Mouse (Mus musculus): Measurements from ENCODE around the gene Smtnl2. TPM values are rescaled to one million over a fixed set of nuclear protein-coding genes. Genes with fewer than 3 reads are reported as not detected.
"Not testable (repeated sequence)": the region's sequence is repeated elsewhere in the genome, so short reads cannot be mapped to it uniquely, and the experiment has no call there.

Gene Smtnl2
- polyA plus RNA-seq, 1 experiment from 2014 or later, result 10.6 TPM

DNA sequence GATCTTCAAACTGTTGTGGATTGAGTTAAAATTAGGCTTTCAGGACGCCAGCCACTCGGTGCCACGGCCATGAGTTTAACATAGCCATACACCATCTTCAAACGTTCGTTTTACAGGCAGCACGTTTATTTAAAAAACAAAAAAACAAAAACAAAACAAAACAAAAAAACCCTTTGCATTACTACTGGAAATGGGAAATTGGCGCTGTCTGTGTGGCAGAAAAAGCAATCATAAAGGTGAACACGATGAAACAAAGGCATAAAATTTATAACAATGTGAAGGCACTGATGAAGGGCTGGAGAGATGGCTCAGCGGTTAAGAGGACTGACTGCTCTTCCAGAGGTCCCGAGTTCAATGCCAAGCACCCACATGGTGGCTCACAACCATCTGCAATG is 49.2 kb downstream of the Smtnl2 start, which contains the start of gene Tekt1:
Tekt1 (minus strand) TSS at position 96 of the 395 bp plus-strand sequence.
- no peaks in the 10 kb centered on the region for H3K9me3 ChIP-seq
- H3K27ac ChIP-seq, result peak within 1 kb of the TSS; percentile 90
- peaks cover 17% of the 10 kb centered on the region for H3K27me3 ChIP-seq (ENCODE audit: poor library complexity, severe bottlenecking)
- peaks cover 15% of the 10 kb centered on the region for H3K4me1 ChIP-seq
- no peak for DNase-seq (ENCODE audit: extremely low spot score, low spot score)
- H3K36me3 ChIP-seq (replicated peaks), result no peaks in the 10 kb centered on the region
- peak within 1 kb of the TSS; percentile 59 for H3K4me3 ChIP-seq
- 41% methylated on average over 10 of the region's 10 CpGs for WGBS

- peak overlapping the region; percentile 59 for H3K4me3 ChIP-seq
- H3K36me3 ChIP-seq (replicated peaks), result no peaks in the 10 kb centered on the region
- H3K27me3 ChIP-seq (ENCODE audit: poor library complexity, severe bottlenecking), result peaks cover 17% of the 10 kb centered on the region
- peak overlapping the region; percentile 90 for H3K27ac ChIP-seq
- peaks cover 17% of the 10 kb centered on the region for H3K4me1 ChIP-seq
- no peaks in the 10 kb centered on the region for H3K9me3 ChIP-seq
- 12% methylated on average over 42 of the region's 42 CpGs for WGBS
- DNase-seq (ENCODE audit: extremely low spot score, low spot score), result peak; percentile 90
These were observed 49.8 kb downstream of the Smtnl2 start for GRCm38 (mm10) chr11:72361385-72362346.

DNA sequence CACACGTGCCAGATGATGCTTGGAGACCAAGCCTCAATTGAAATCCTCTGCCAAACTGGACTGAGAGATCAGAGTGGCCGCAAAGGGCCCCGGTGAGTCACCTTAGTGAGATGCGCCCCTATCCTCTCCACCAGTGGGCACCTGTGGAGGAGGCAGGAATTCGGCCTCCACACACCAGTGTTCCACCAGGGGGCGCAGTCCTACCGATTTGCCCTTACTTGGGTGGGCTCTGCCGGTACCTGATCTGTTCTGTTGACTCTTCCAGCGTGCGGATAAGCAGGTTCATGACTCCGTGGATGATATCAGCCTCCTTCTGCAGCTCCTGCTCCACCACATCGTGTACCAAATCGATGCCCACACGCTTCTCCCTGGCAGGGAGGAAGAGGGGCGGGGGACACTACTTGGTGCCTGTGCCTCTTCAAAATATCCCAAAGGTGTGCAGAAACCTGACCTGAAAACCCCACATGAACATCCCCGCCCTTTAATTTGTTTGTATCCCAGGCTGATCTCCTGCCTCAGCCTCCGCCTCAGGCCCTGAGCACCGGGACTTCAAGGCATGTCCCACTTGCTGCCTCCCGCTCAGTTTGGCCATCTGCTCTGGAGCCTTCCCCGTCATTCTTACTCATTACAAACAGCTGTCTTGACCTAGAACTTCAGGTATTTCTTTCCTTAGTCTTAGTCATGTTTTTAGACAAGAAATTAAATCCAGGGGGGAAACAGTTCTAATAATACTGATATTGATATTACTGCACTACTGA is 56.4 kb downstream of the Smtnl2 start:
- H3K4me3 ChIP-seq, result peak overlapping the region; percentile 35
- no peak overlapping the region for H3K27ac ChIP-seq
- DNase-seq (ENCODE audit: extremely low spot score, low spot score), result peak; percentile 81
- 21% methylated on average over 20 of the region's 20 CpGs for WGBS
- H3K27me3 ChIP-seq (ENCODE audit: poor library complexity, severe bottlenecking), result no peaks in the 10 kb centered on the region
- H3K4me1 ChIP-seq, result peaks cover 11% of the 10 kb centered on the region
- H3K9me3 ChIP-seq, result no peaks in the 10 kb centered on the region
- no peaks in the 10 kb centered on the region for H3K36me3 ChIP-seq (replicated peaks)

DNA sequence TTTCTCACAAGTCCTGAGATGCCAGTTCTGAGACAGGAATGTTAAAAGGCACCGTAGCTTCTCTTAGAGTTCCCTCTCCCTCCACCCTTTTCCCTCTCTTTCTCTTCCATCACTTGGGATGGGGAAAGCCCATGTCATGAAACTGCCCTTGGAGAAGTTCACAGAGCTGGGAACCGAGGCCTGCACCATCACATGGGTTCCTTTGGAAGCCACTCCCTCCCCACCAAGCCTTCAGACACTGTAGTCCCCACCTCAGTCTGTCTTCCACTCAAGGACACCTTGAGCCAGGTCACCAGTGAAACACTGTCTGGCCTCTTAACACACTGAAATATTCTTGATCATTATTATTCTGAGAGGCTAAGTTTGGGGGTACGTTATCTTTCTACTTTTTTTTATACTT is 58.3 kb downstream of the Smtnl2 start:
- 80% methylated on average over 3 of the region's 3 CpGs for WGBS
- Histone ChIP-seq H3K4me3 (no peak overlapping the region), H3K36me3 (replicated peaks) (no peaks in the 10 kb centered on the region)

DNA sequence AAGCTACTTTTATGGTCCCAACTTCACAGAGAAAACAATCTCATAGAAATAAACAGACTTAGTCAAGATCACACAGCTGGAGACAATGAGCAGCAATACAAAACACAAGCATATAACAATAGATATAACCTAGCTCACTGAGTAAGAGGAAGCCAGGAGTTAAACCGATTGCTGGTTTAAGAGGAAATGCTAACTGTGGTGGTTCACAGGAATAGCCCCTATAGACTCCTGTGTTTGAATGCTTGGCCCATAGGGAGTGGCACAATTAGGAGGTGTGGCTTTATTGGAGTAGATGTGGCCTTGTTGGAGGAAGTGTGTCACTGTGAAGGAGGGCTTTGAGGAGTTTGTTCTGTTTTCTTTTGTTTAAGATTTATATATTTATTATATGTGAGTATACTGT is 59.2 kb downstream of the Smtnl2 start:
- Histone ChIP-seq H3K4me3 (no peak overlapping the region), H3K27me3 (ENCODE audit: poor library complexity, severe bottlenecking) (no peaks in the 10 kb centered on the region), H3K4me1 (peaks cover 14% of the 10 kb centered on the region), H3K27ac (no peak overlapping the region), H3K36me3 (replicated peaks) (no peaks in the 10 kb centered on the region), H3K9me3 (no peaks in the 10 kb centered on the region)
- 92% methylated on average over 1 of the region's 1 CpGs for WGBS
- no peak for DNase-seq (ENCODE audit: extremely low spot score, low spot score)

More for the DNA sequence above, 58.3 kb downstream of the Smtnl2 start:
- Histone ChIP-seq H3K4me1 (peaks cover 14% of the 10 kb centered on the region), H3K27ac (no peak overlapping the region), H3K9me3 (no peaks in the 10 kb centered on the region), H3K27me3 (ENCODE audit: poor library complexity, severe bottlenecking) (no peaks in the 10 kb centered on the region)
- DNase-seq (ENCODE audit: extremely low spot score, low spot score), result no peak

GRCm38 (mm10) chr11:72349652-72350051 is 61.9 kb downstream of the Smtnl2 start:
- Histone ChIP-seq H3K9me3 (no peaks in the 10 kb centered on the region), H3K4me3 (no peak overlapping the region), H3K27ac (no peak overlapping the region), H3K4me1 (peaks cover 3% of the 10 kb centered on the region; the same call in 1 of the 2 replicates), H3K27me3 (ENCODE audit: poor library complexity, severe bottlenecking) (no peaks in the 10 kb centered on the region), H3K36me3 (replicated peaks) (no peaks in the 10 kb centered on the region)
- WGBS, result 85% methylated on average over 4 of the region's 4 CpGs
- DNase-seq (ENCODE audit: extremely low spot score, low spot score), result no peak

DNA sequence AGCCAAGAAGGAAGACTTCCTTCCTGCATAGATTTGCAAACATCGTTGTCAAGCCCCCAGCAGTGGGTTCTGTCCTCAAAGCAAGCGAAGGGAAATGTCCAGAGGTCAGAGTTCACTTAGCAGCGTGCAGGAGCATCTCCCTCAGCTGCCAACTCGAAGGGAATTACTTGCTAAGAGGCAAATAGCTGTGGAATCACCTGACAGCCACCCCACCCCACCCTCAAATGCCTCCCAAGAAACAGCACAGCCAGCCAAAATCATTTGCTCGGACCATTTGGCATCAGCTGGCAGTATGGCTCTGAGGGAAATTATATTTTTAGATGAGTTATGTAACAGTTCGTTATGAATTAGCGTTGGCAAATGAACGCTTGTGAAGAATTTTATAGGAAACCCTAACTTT is 62.5 kb downstream of the Smtnl2 start:
- no peak for DNase-seq (ENCODE audit: extremely low spot score, low spot score)
- no peak overlapping the region for H3K27ac ChIP-seq
- H3K9me3 ChIP-seq, result no peaks in the 10 kb centered on the region
- no peak overlapping the region for H3K4me3 ChIP-seq
- WGBS, result 74% methylated on average over 8 of the region's 8 CpGs
- H3K36me3 ChIP-seq (replicated peaks), result no peaks in the 10 kb centered on the region
- H3K27me3 ChIP-seq (ENCODE audit: poor library complexity, severe bottlenecking), result no peaks in the 10 kb centered on the region
- peaks cover 3% of the 10 kb centered on the region; the same call in 1 of the 2 replicates for H3K4me1 ChIP-seq

GRCm38 (mm10) chr11:72348563-72348962 is 63.0 kb downstream of the Smtnl2 start:
- H3K27me3 ChIP-seq (ENCODE audit: poor library complexity, severe bottlenecking), result no peaks in the 10 kb centered on the region
- peaks cover 3% of the 10 kb centered on the region; the same call in 1 of the 2 replicates for H3K4me1 ChIP-seq
- no peak overlapping the region for H3K27ac ChIP-seq
- no peak overlapping the region for H3K4me3 ChIP-seq
- WGBS, result 73% methylated on average over 10 of the region's 10 CpGs
- DNase-seq (ENCODE audit: extremely low spot score, low spot score), result no peak
- no peaks in the 10 kb centered on the region for H3K36me3 ChIP-seq (replicated peaks)
- no peaks in the 10 kb centered on the region for H3K9me3 ChIP-seq

- Histone ChIP-seq H3K9me3 (no peaks in the 10 kb centered on the region), H3K27me3 (ENCODE audit: poor library complexity, severe bottlenecking) (no peaks in the 10 kb centered on the region), H3K4me3 (no peak overlapping the region), H3K27ac (no peak overlapping the region), H3K4me1 (peaks cover 7% of the 10 kb centered on the region), H3K36me3 (replicated peaks) (no peaks in the 10 kb centered on the region)
- no peak for DNase-seq (ENCODE audit: extremely low spot score, low spot score)
- WGBS, result 96% methylated on average over 11 of the region's 11 CpGs
These were observed 67.0 kb downstream of the Smtnl2 start for GRCm38 (mm10) chr11:72344486-72344885.

- Histone ChIP-seq H3K36me3 (replicated peaks) (no peaks in the 10 kb centered on the region), H3K9me3 (no peaks in the 10 kb centered on the region), H3K4me3 (no peak overlapping the region), H3K27ac (no peak overlapping the region), H3K27me3 (ENCODE audit: poor library complexity, severe bottlenecking) (no peaks in the 10 kb centered on the region), H3K4me1 (peaks cover 11% of the 10 kb centered on the region)
- WGBS, result 28% methylated on average over 8 of the region's 8 CpGs
- peak; percentile 29 for DNase-seq (ENCODE audit: extremely low spot score, low spot score)
These were observed 67.6 kb downstream of the Smtnl2 start for GRCm38 (mm10) chr11:72343904-72344303.

- not testable (repeated sequence) for H3K27ac ChIP-seq; H3K4me3 ChIP-seq; H3K27me3 ChIP-seq (ENCODE audit: poor library complexity, severe bottlenecking); DNase-seq (ENCODE audit: extremely low spot score, low spot score); H3K9me3 ChIP-seq; H3K36me3 ChIP-seq (replicated peaks)
- WGBS, result 93% methylated on average over 5 of the region's 5 CpGs
- peaks cover 16% of the 10 kb centered on the region for H3K4me1 ChIP-seq
These were observed 68.3 kb downstream of the Smtnl2 start for GRCm38 (mm10) chr11:72343238-72343625.

DNA sequence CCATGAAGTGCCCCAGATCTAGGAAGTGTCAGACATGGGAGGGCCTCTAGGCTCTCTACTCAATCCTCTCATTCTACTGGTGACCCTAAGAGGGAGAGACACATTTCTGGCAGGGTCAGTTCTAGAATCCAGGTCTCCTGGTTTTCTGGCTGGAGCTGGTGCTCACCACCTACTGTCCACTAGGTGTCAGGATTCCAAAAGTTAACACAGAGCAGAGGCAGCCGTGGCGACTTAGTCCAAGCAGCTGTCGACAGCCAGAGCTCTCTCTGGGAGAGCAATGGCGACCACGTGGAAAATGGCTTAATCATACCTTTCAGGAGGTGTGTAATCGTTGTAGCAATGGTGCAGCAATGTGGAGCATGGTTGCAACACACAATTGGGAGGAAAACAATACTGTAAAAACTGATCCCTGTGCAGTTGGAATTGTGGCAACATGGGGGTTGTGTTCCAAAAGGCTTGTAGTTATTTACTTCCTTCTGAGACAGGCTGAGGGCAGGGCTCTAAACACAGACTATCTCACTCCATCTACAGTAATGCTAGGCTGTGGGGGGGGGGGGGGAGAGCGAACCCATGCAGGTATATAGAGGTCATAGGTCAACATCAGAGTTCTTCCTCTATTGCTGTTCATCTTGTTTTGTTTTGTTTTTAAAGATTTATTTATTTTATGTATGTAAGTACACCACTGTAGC is 68.8 kb downstream of the Smtnl2 start:
- no peak overlapping the region for H3K27ac ChIP-seq
- no peaks in the 10 kb centered on the region for H3K9me3 ChIP-seq
- DNase-seq (ENCODE audit: extremely low spot score, low spot score), result peak; percentile 68
- H3K27me3 ChIP-seq (ENCODE audit: poor library complexity, severe bottlenecking), result no peaks in the 10 kb centered on the region
- H3K4me3 ChIP-seq, result no peak overlapping the region
- 11% methylated on average over 7 of the region's 7 CpGs for WGBS
- no peaks in the 10 kb centered on the region for H3K36me3 ChIP-seq (replicated peaks)
- peaks cover 21% of the 10 kb centered on the region for H3K4me1 ChIP-seq
